In genomic region chr11:26285682-26286081, GRCm38 (mm10) we compare ENCODE assay signal across 25 mouse cellular contexts.
"Had no signal": no experiment of that assay in that cellular context is flagged by ENCODE, and none has a peak within 500 bp of the region (broad histone marks: within the 10 kb centered on the region; RNA-seq: fewer than 3 reads in every experiment).

No protein-coding gene starts in this region.

- H3K4me2 ChIP-seq: heart, embryonic 12.5 days; hindbrain, embryonic 13.5 days; hindbrain, embryonic 15.5 days; kidney, embryonic 15.5 days; limb, embryonic 13.5 days; limb, embryonic 15.5 days had no signal

- H3K9ac ChIP-seq: heart, embryonic 12.5 days; hindbrain, embryonic 13.5 days; hindbrain, embryonic 15.5 days; kidney, embryonic 15.5 days; limb, embryonic 13.5 days; limb, embryonic 15.5 days had no signal

- DNase-seq: gastrocnemius, adult 2 months; gastrocnemius, postnatal 10 days; gastrocnemius, postnatal 25 days; heart, adult 18-20 months; heart, postnatal 10 days; heart, postnatal 4 days; kidney, adult 11 months; kidney, adult 8-10 months; kidney, postnatal 14 days; kidney, postnatal 36 days; layer of hippocampus, adult 9-11 months; layer of hippocampus, postnatal 36 days; left cerebral cortex, postnatal 4 days; lung, adult 18-20 months had no signal

- H3K27me3 ChIP-seq: heart, embryonic 12.5 days; hindbrain, embryonic 13.5 days; hindbrain, embryonic 15.5 days; kidney, embryonic 15.5 days; limb, embryonic 13.5 days; limb, embryonic 15.5 days had no signal

- ATAC-seq: hindbrain, postnatal 0 days; intestine, embryonic 16.5 days had no signal

- H3K4me3 ChIP-seq: gastrocnemius, adult 2 months; heart, embryonic 10.5 days; heart, embryonic 12.5 days; hindbrain, embryonic 10.5 days; hindbrain, embryonic 13.5 days; hindbrain, embryonic 15.5 days; kidney, embryonic 15.5 days; limb, embryonic 13.5 days; limb, embryonic 15.5 days had no signal

- H3K36me3 ChIP-seq: heart, embryonic 10.5 days; heart, embryonic 12.5 days; hindbrain, embryonic 10.5 days; hindbrain, embryonic 13.5 days; hindbrain, embryonic 15.5 days; kidney, embryonic 15.5 days; limb, embryonic 13.5 days; limb, embryonic 15.5 days had no signal

- H3K4me1 ChIP-seq: heart, embryonic 10.5 days; heart, embryonic 12.5 days; hindbrain, embryonic 10.5 days; hindbrain, embryonic 13.5 days; hindbrain, embryonic 15.5 days; kidney, embryonic 15.5 days; limb, embryonic 15.5 days had no signal

- H3K27ac ChIP-seq: gastrocnemius, adult 2 months; heart, embryonic 10.5 days; hindbrain, embryonic 10.5 days; hindbrain, embryonic 13.5 days; hindbrain, embryonic 15.5 days; hindbrain, postnatal 0 days; kidney, embryonic 15.5 days; kidney, postnatal 0 days; limb, embryonic 13.5 days; limb, embryonic 15.5 days had no signal

- H3K9me3 ChIP-seq: heart, embryonic 10.5 days; hindbrain, embryonic 10.5 days; hindbrain, embryonic 13.5 days; hindbrain, embryonic 15.5 days; kidney, embryonic 15.5 days; limb, embryonic 13.5 days; limb, embryonic 15.5 days had no signal
